Mouse (Mus musculus): Measurements from ENCODE around the gene Cyp1a1.

The Cyp1a1 gene

GRCm38 (mm10) chr9:57655749-57656148 lies 32.0 kb upstream of the Cyp1a1 start:
- intact Hi-C loops (cut with DNase I) = loop anchor here (1.0 to 5.0 kb wide), 2 partner anchors 26 to 133 kb away; partner anchors contain the start of gene Cox5a

GRCm38 (mm10) chr9:57656631-57657350 lies 30.9 kb upstream of the Cyp1a1 start:
- intact Hi-C loops (cut with DNase I) = loop anchor here (5.0 kb wide), 1 partner anchor 134 kb away; the partner anchor contains the start of gene Cox5a

- intact Hi-C loops (cut with DNase I) = loop anchor here (5.0 kb wide), 1 partner anchor 136 kb away; the partner anchor contains the start of gene Cox5a
Measured at GRCm38 (mm10) chr9:57657843-57658242, 29.9 kb upstream of the Cyp1a1 start.

- intact Hi-C loops (cut with DNase I) = loop anchor here (5.0 kb wide), 1 partner anchor 137 kb away; the partner anchor contains the start of gene Cox5a
Measured at GRCm38 (mm10) chr9:57658970-57659369, 28.8 kb upstream of the Cyp1a1 start.

GRCm38 (mm10) chr9:57659774-57660173 lies 28.0 kb upstream of the Cyp1a1 start:
- intact Hi-C loops (cut with DNase I) = loop anchor here (1.0 to 5.0 kb wide), 2 partner anchors 85 to 137 kb away; partner anchors contain the start of gene Cox5a

GRCm38 (mm10) chr9:57660501-57660900 lies 27.2 kb upstream of the Cyp1a1 start:
- intact Hi-C loops (cut with DNase I) = loop anchor here (1.0 kb wide), 1 partner anchor 84 kb away; no protein-coding TSS in a partner anchor

GRCm38 (mm10) chr9:57661552-57661951 lies 26.2 kb upstream of the Cyp1a1 start:
- intact Hi-C loops (cut with DNase I) = no loop called here

GRCm38 (mm10) chr9:57664616-57665015 lies 23.1 kb upstream of the Cyp1a1 start:
- intact Hi-C loops (cut with DNase I) = no loop called here

- intact Hi-C loops (cut with DNase I) = no loop called here
Measured at GRCm38 (mm10) chr9:57666536-57666935, 21.2 kb upstream of the Cyp1a1 start.

GRCm38 (mm10) chr9:57667136-57667535 lies 20.6 kb upstream of the Cyp1a1 start:
- intact Hi-C loops (cut with DNase I) = no loop called here

- intact Hi-C loops (cut with DNase I) = no loop called here
Measured at GRCm38 (mm10) chr9:57667817-57668216, 19.9 kb upstream of the Cyp1a1 start.

- intact Hi-C loops (cut with DNase I) = no loop called here
Measured at GRCm38 (mm10) chr9:57668277-57668676, 19.5 kb upstream of the Cyp1a1 start.

GRCm38 (mm10) chr9:57669566-57669965 lies 18.2 kb upstream of the Cyp1a1 start:
- intact Hi-C loops (cut with DNase I) = no loop called here

- intact Hi-C loops (cut with DNase I) = no loop called here
Measured at GRCm38 (mm10) chr9:57671037-57671436, 16.7 kb upstream of the Cyp1a1 start.

- intact Hi-C loops (cut with DNase I) = no loop called here
Measured at GRCm38 (mm10) chr9:57671500-57671899, 16.2 kb upstream of the Cyp1a1 start.

- intact Hi-C loops (cut with DNase I) = no loop called here
Measured at GRCm38 (mm10) chr9:57681411-57681810, 6.3 kb upstream of the Cyp1a1 start.

GRCm38 (mm10) chr9:57683520-57683919 lies 4.2 kb upstream of the Cyp1a1 start, which contains the start of gene Cyp1a2:
Gene Cyp1a2, minus strand, starts transcription at chr9:57683703.
- intact Hi-C loops (cut with DNase I) = no loop called here

GRCm38 (mm10) chr9:57686011-57686410 lies 1.7 kb upstream of the Cyp1a1 start:
- intact Hi-C loops (cut with DNase I) = no loop called here

GRCm38 (mm10) chr9:57688158-57688557 lies 430 bp downstream of the Cyp1a1 start:
- intact Hi-C loops (cut with DNase I) = no loop called here

- intact Hi-C loops (cut with DNase I) = no loop called here
Measured at GRCm38 (mm10) chr9:57688606-57689005, 878 bp downstream of the Cyp1a1 start.

GRCm38 (mm10) chr9:57694108-57694507 lies 6.4 kb downstream of the Cyp1a1 start:
- intact Hi-C loops (cut with DNase I) = no loop called here

GRCm38 (mm10) chr9:57696380-57697285 lies 8.9 kb downstream of the Cyp1a1 start:
- intact Hi-C loops (cut with DNase I) = no loop called here
